Mouse (Mus musculus) heart, embryonic 16.5 days (tissue): ENCODE results near the gene Pde6d. TPM values are rescaled to one million over a fixed set of nuclear protein-coding genes. Genes with fewer than 3 reads are reported as not detected.

Experiments used
- ATAC-seq: fragments of 200-750 bp; cut with Nextera tagmentation; replicated peaks from 2 replicates; pipeline ENCODE4 v1.8.0; 2017; ENCODE audit warnings: moderate number of reproducible peaks; ENCODE audit not compliant: insufficient read depth, low FRiP score; ENCODE audit errors: extremely low read depth
- H3K27ac ChIP-seq: fragments of 300-500 bp; sonication (generic); 2 replicates; pipeline ENCODE4 v1.5.1; 2014; ENCODE audit warnings: mild to moderate bottlenecking, low read length, control low read depth, moderate library complexity
- H3K27me3 ChIP-seq: fragments of 300-500 bp; sonication (generic); 2 replicates; pipeline ENCODE4 v1.6.1; 2014; ENCODE audit warnings: low read length, mixed read lengths; ENCODE audit not compliant: control insufficient read depth, insufficient read depth
- H3K36me3 ChIP-seq: fragments of 300-500 bp; sonication (generic); 2 replicates; pipeline ENCODE4 v1.6.1; 2014; ENCODE audit not compliant: control insufficient read depth, insufficient read depth
- H3K4me1 ChIP-seq: fragments of 300-500 bp; sonication (generic); 2 replicates; pipeline ENCODE4 v1.6.1; 2014; ENCODE audit warnings: low read length, mixed read lengths; ENCODE audit not compliant: control insufficient read depth, insufficient read depth
- H3K4me2 ChIP-seq: fragments of 300-500 bp; sonication (generic); 2 replicates; pipeline ENCODE4 v1.6.1; 2014; ENCODE audit warnings: low read depth, mild to moderate bottlenecking, control low read depth, low read length
- H3K4me3 ChIP-seq: fragments of 300-500 bp; sonication (generic); 2 replicates; pipeline ENCODE4 v1.5.1; 2014; ENCODE audit warnings: mild to moderate bottlenecking, control low read depth, low read length
- H3K9ac ChIP-seq: fragments of 300-500 bp; sonication (generic); 2 replicates; pipeline ENCODE4 v1.6.1; 2014; ENCODE audit warnings: low read length, control low read depth
- H3K9me3 ChIP-seq: fragments of 300-500 bp; sonication (generic); replicated peaks from 2 replicates; pipeline ENCODE4 v1.6.1; 2016; ENCODE audit warnings: low read length; ENCODE audit not compliant: control insufficient read depth
- WGBS: fragments of 180-500 bp; shearing (Covaris S2); extraction: QIAGEN DNeasy Blood & Tissue Kit; methylation state at CpG from one replicate; pipeline ENCODE4 v1.1.7; 2014; 5-methylcytosine and 5-hydroxymethylcytosine counted together
- polyA plus RNA-seq: library from polyadenylated mRNA; unstranded; fragments of >200 nt; fragmentation: Nextera tagmentation; extraction: Ambion mirVana; gene quantifications from 2 replicates; pipeline ENCODE4 v1.2.1, GENCODE M21; 2015

Gene Pde6d
- polyA plus RNA-seq, 1 experiment from 2014 or later, result 60.5 TPM

GRCm38 (mm10) chr1:86531547-86532321 lies 50.7 kb downstream of the Pde6d start:
- 14% methylated on average over 13 of the region's 13 CpGs for WGBS
- Histone ChIP-seq H3K27me3 (no peaks in the 10 kb centered on the region), H3K4me2 (peak overlapping the region; percentile 8), H3K4me1 (peaks cover 29% of the 10 kb centered on the region), H3K27ac (peak overlapping the region; percentile 63), H3K9ac (peak overlapping the region; percentile 30; the same call in 1 of the 2 replicates), H3K36me3 (peaks cover 19% of the 10 kb centered on the region), H3K9me3 (0 out of 2 replicates have a peak, but pooled peaks cover 2% of the 10 kb centered on the region), H3K4me3 (no peak overlapping the region)
- ATAC-seq, result 0 out of 2 replicates have a peak, but pooled peaks have one; percentile 5

- H3K4me3 ChIP-seq, result no peak overlapping the region
- 12% methylated on average over 4 of the region's 4 CpGs for WGBS
- H3K27me3 ChIP-seq, result no peaks in the 10 kb centered on the region
- no peak overlapping the region for H3K4me2 ChIP-seq
- no peak for ATAC-seq
- peak overlapping the region; percentile 63 for H3K27ac ChIP-seq
- peak overlapping the region; percentile 30; the same call in 1 of the 2 replicates for H3K9ac ChIP-seq
- H3K36me3 ChIP-seq, result peaks cover 19% of the 10 kb centered on the region
- H3K4me1 ChIP-seq, result peaks cover 29% of the 10 kb centered on the region
- 0 out of 2 replicates have a peak, but pooled peaks cover 2% of the 10 kb centered on the region for H3K9me3 ChIP-seq
Measured at GRCm38 (mm10) chr1:86530871-86531546, 51.4 kb downstream of the Pde6d start.

GRCm38 (mm10) chr1:86529590-86529989 lies 52.8 kb downstream of the Pde6d start:
- Histone ChIP-seq H3K9ac (peak overlapping the region; percentile 99), H3K36me3 (peaks cover 19% of the 10 kb centered on the region), H3K27me3 (no peaks in the 10 kb centered on the region), H3K4me2 (peak overlapping the region; percentile 91), H3K4me3 (peak overlapping the region; percentile 83), H3K4me1 (peaks cover 33% of the 10 kb centered on the region), H3K9me3 (0 out of 2 replicates have a peak, but pooled peaks cover 2% of the 10 kb centered on the region), H3K27ac (no peak overlapping the region)
- ATAC-seq, result no peak
- 40% methylated on average over 4 of the region's 4 CpGs for WGBS

GRCm38 (mm10) chr1:86528571-86529180 lies 53.8 kb downstream of the Pde6d start:
- Histone ChIP-seq H3K27ac (peak overlapping the region; percentile 95), H3K4me3 (peak overlapping the region; percentile 83), H3K4me1 (peaks cover 35% of the 10 kb centered on the region), H3K9me3 (0 out of 2 replicates have a peak, but pooled peaks cover under 1% of the 10 kb centered on the region), H3K36me3 (peaks cover 17% of the 10 kb centered on the region), H3K27me3 (no peaks in the 10 kb centered on the region), H3K9ac (peak overlapping the region; percentile 99), H3K4me2 (peak overlapping the region; percentile 91)
- under 1% methylated on average over 15 of the region's 15 CpGs for WGBS
- no peak for ATAC-seq

GRCm38 (mm10) chr1:86527599-86528486 lies 54.6 kb downstream of the Pde6d start:
- Histone ChIP-seq H3K27ac (peak overlapping the region; percentile 95), H3K4me1 (peaks cover 35% of the 10 kb centered on the region), H3K4me2 (peak overlapping the region; percentile 91), H3K9me3 (no peaks in the 10 kb centered on the region), H3K36me3 (peaks cover 17% of the 10 kb centered on the region), H3K27me3 (no peaks in the 10 kb centered on the region), H3K4me3 (peak overlapping the region; percentile 83), H3K9ac (peak overlapping the region; percentile 99)
- WGBS, result under 1% methylated on average over 89 of the region's 89 CpGs
- ATAC-seq, result peak; percentile 7; the same call in 1 of the 2 replicates

GRCm38 (mm10) chr1:86526789-86527598 lies 55.4 kb downstream of the Pde6d start:
- peak overlapping the region; percentile 83 for H3K4me3 ChIP-seq
- WGBS, result under 1% methylated on average over 111 of the region's 111 CpGs
- ATAC-seq, result no peak

GRCm38 (mm10) chr1:86526116-86526788 lies 56.2 kb downstream of the Pde6d start, which contains the start of gene Ptma:
Gene Ptma, plus strand, starts transcription at chr1:86526726.
- peak within 1 kb of the TSS; percentile 96 for H3K4me2 ChIP-seq
- no peaks in the 10 kb centered on the region for H3K9me3 ChIP-seq
- H3K4me3 ChIP-seq, result peak within 1 kb of the TSS; percentile 83
- H3K36me3 ChIP-seq, result peaks cover 15% of the 10 kb centered on the region
- peak within 1 kb of the TSS; percentile 100 for H3K27ac ChIP-seq
- WGBS, result under 1% methylated on average over 57 of the region's 63 CpGs
- no peaks in the 10 kb centered on the region for H3K27me3 ChIP-seq
- peak; percentile 90 for ATAC-seq
- H3K9ac ChIP-seq, result peak within 1 kb of the TSS; percentile 99
- peaks cover 36% of the 10 kb centered on the region for H3K4me1 ChIP-seq

More at GRCm38 (mm10) chr1:86526789-86527598, 55.4 kb downstream of the Pde6d start:
- Histone ChIP-seq H3K27me3 (no peaks in the 10 kb centered on the region), H3K4me2 (peak overlapping the region; percentile 91), H3K9ac (peak overlapping the region; percentile 99), H3K27ac (peak overlapping the region; percentile 95), H3K4me1 (peaks cover 38% of the 10 kb centered on the region), H3K36me3 (peaks cover 17% of the 10 kb centered on the region), H3K9me3 (no peaks in the 10 kb centered on the region)
